ENCODE assay signal across 8 mouse cellular contexts in the genomic region with DNA sequence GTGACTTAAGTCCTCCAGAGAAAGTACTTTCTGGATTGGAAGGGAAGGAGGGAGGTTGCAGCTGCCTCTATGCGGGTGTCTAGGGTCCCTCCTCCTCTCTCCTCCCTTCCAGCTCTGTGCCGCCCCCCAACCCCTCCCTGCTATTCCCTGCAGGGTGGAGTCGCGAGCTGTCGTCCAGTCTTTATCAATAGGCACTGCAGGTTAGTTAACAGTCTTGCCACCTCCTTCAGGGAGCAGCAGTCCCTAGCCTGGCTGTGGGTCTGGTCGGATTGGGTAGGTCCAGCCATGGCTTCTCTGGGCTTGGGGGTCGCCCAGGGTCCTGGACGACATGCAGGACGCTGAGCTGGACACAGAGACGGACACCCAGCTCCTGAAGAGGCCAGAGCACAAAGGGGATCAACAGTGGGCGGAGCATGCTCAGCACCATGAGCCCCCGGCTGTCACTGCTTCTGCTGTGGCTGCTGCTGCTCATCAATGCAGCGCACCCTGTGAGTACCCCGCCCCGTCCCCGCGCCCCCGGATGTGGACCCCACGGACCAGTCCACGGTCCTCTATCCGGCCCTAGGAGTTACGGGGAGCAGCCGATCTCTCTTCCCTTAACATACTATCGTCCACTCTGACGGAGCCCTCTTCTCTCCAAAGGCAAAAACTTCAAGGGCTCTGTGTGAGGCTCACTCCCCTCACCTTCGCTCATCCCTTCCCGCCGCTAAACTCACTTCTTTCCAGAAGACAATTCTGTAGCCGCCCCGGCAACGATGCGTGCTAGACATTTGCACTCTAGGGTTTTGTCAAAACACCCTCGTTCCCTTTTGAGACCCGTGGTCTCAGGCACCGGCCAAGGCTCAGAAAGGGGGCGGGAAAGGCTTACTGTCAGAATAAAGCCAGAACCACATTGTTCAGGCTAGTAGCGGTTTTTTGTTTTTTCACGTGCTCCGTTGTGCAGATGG. TPM values are rescaled to one million over a fixed set of nuclear protein-coding genes. Genes with fewer than 3 reads are reported as not detected.
DNase-seq lines count a peak whose midpoint lies in the region; ATAC-seq and TF ChIP-seq lines count a peak whose summit lies in the region.

Sctr (plus strand) TSS at position 51 of the 947 bp plus-strand sequence.

- no peaks in the 10 kb centered on the region for H3K9me3 ChIP-seq in liver, embryonic 14.5 days (ENCODE audit: control insufficient read depth, low read length)
- no peaks in the 10 kb centered on the region for H3K9me3 ChIP-seq in stomach, embryonic 16.5 days (replicated peaks; ENCODE audit: control insufficient read depth, low read length)

- no peaks in the 10 kb centered on the region for H3K36me3 ChIP-seq in liver, embryonic 14.5 days (replicated peaks; ENCODE audit: control insufficient read depth, insufficient read depth, low read depth)
- H3K36me3 ChIP-seq in stomach, embryonic 16.5 days (ENCODE audit: control insufficient read depth, insufficient read depth, low read length): no peaks in the 10 kb centered on the region

- no peak for ATAC-seq in liver, embryonic 14.5 days (ENCODE audit: insufficient read depth)
- peak; percentile 64; the same call in 1 of the 2 replicates for ATAC-seq in stomach, embryonic 16.5 days (ENCODE audit: insufficient read depth, low FRiP score)

- no peak within 1 kb of the TSS for H3K27ac ChIP-seq in liver, embryonic 14.5 days
- no peak within 1 kb of the TSS for H3K27ac ChIP-seq in stomach, embryonic 16.5 days (ENCODE audit: low read length)

- H3K4me2 ChIP-seq in liver, embryonic 14.5 days (ENCODE audit: low read depth): peak within 1 kb of the TSS; percentile 31
- H3K4me2 ChIP-seq in stomach, embryonic 16.5 days (ENCODE audit: low read depth, low read length): peak within 1 kb of the TSS; percentile 66

- peak; percentile 27 to 55 for DNase-seq in adrenal gland, adult (ENCODE audit: inconsistent age in 2 of 2, low spot score in 1 of 2)
- no peak for DNase-seq in adrenal gland, postnatal 25 days
- DNase-seq in thymus, postnatal 4 days: peak; percentile 11
- no peak for DNase-seq in thymus, postnatal 36 days
- no peak for DNase-seq in liver, embryonic 14.5 days (ENCODE audit: low read depth in 3 of 3, low spot score in 3 of 3)
- no peak for DNase-seq in frontal cortex, postnatal 36 days (ENCODE audit: low spot score in 2 of 2)
- no peak for DNase-seq in cerebellum, postnatal 25 days

- no peaks in the 10 kb centered on the region for H3K4me1 ChIP-seq in liver, embryonic 14.5 days (replicated peaks; ENCODE audit: control insufficient read depth in 2 of 2, insufficient read depth in 2 of 2, low read length in 1 of 2)
- H3K4me1 ChIP-seq in stomach, embryonic 16.5 days (ENCODE audit: control insufficient read depth, insufficient read depth, low read length): 0 out of 2 replicates have a peak, but pooled peaks cover 12% of the 10 kb centered on the region

- TF ChIP-seq EP300 in liver, embryonic 14.5 days (IDR thresholded peaks at IDR 0.05; ENCODE audit: low read depth): no peak

- WGBS in liver, embryonic 14.5 days (ENCODE audit: insufficient replicate concordance): 2% methylated on average over 39 of the region's 39 CpGs
- WGBS in stomach, embryonic 16.5 days: 2% methylated on average over 39 of the region's 39 CpGs

- peaks cover 19% of the 10 kb centered on the region for H3K27me3 ChIP-seq in liver, embryonic 14.5 days (ENCODE audit: control insufficient read depth, insufficient read depth, low read length)
- 0 out of 2 replicates have a peak, but pooled peaks cover 3% of the 10 kb centered on the region for H3K27me3 ChIP-seq in stomach, embryonic 16.5 days (ENCODE audit: control insufficient read depth, insufficient read depth, low read length)

- H3K4me3 ChIP-seq in liver, embryonic 14.5 days (ENCODE audit: insufficient read depth in 1 of 2, low read depth in 2 of 2, low read length in 2 of 2): peak within 1 kb of the TSS in 1 of 2 experiments; percentile 25; a peak in 1 of 4 replicates
- H3K4me3 ChIP-seq in stomach, embryonic 16.5 days (replicated peaks; ENCODE audit: low read length): peak within 1 kb of the TSS; percentile 39

- no peak for TF ChIP-seq CTCF in liver, embryonic 14.5 days (IDR thresholded peaks at IDR 0.05; ENCODE audit: low read depth)

- H3K9ac ChIP-seq in liver, embryonic 14.5 days (replicated peaks): no peak within 1 kb of the TSS
- peak within 1 kb of the TSS; percentile 46 for H3K9ac ChIP-seq in stomach, embryonic 16.5 days (ENCODE audit: low read length)

RNA-seq across cellular contexts. Expression of gene Sctr, which starts in this region (rescaled TPM):
- total RNA-seq in adrenal gland, postnatal 25 days (2021): 7.4 and 8.0 TPM in 2 replicates
- 0.03 TPM in 1 of 2 replicates, not detected in the other for polyA plus RNA-seq in liver, embryonic 14.5 days (2012; rRNA removed)
- not detected in 2 replicates for polyA plus RNA-seq in liver, embryonic 14.5 days (2014; fragmentation: Nextera tagmentation; extraction: Ambion mirVana)
- polyA plus RNA-seq in stomach, embryonic 16.5 days (2015; fragmentation: Nextera tagmentation; extraction: Ambion mirVana): 1.1 and 1.7 TPM in 2 replicates

Comparison
In these comparisons a context has a peak if more than half of its experiments do, and no peak if none do; other contexts are left out.
1. DNase-seq: peak in adrenal gland, adult (2 of 2) and thymus, postnatal 4 days (single experiment); none in adrenal gland, postnatal 25 days (single experiment), thymus, postnatal 36 days (0 of 2), liver, embryonic 14.5 days (0 of 3), frontal cortex, postnatal 36 days (0 of 2) and cerebellum, postnatal 25 days (0 of 2).